ENCODE assay signal across 13 mouse cellular contexts in genomic region chr13:84566533-84566832, GRCm38 (mm10).
DNase-seq lines count a peak whose midpoint lies in the region; ATAC-seq lines count a peak whose summit lies in the region.
"Had no signal": no experiment of that assay in that cellular context is flagged by ENCODE, and none has a peak within 500 bp of the region (broad histone marks: within the 10 kb centered on the region; RNA-seq: fewer than 3 reads in every experiment).

No protein-coding gene starts in this region.

- H3K9ac ChIP-seq in forebrain, embryonic 16.5 days (replicated peaks; ENCODE audit: low read depth, low read length): no peak overlapping the region
- H3K9ac ChIP-seq in midbrain, embryonic 12.5 days (replicated peaks): no peak overlapping the region
- no peak overlapping the region for H3K9ac ChIP-seq in liver, embryonic 11.5 days (ENCODE audit: low read depth, low read length)
- H3K9ac ChIP-seq: liver, postnatal 0 days had no signal

- H3K4me1 ChIP-seq in forebrain, embryonic 16.5 days (replicated peaks; ENCODE audit: control insufficient read depth, insufficient read depth, low read length): peaks cover 23% of the 10 kb centered on the region
- H3K4me1 ChIP-seq in midbrain, embryonic 12.5 days: peaks cover 29% of the 10 kb centered on the region
- no peaks in the 10 kb centered on the region for H3K4me1 ChIP-seq in liver, embryonic 11.5 days (replicated peaks; ENCODE audit: control insufficient read depth, insufficient read depth, low read length)
- H3K4me1 ChIP-seq: heart, embryonic 10.5 days had no signal

- H3K36me3 ChIP-seq in forebrain, embryonic 16.5 days (ENCODE audit: control insufficient read depth, insufficient read depth): no peaks in the 10 kb centered on the region
- no peaks in the 10 kb centered on the region for H3K36me3 ChIP-seq in midbrain, embryonic 12.5 days
- H3K36me3 ChIP-seq in liver, embryonic 11.5 days (ENCODE audit: control insufficient read depth, insufficient read depth, low read length): no peaks in the 10 kb centered on the region
- H3K36me3 ChIP-seq: G1E; heart, embryonic 10.5 days had no signal

- no peaks in the 10 kb centered on the region for H3K9me3 ChIP-seq in forebrain, embryonic 16.5 days (ENCODE audit: control insufficient read depth, low read length)
- no peaks in the 10 kb centered on the region for H3K9me3 ChIP-seq in midbrain, embryonic 12.5 days
- H3K9me3 ChIP-seq in liver, embryonic 11.5 days (ENCODE audit: control insufficient read depth, low read length): no peaks in the 10 kb centered on the region
- H3K9me3 ChIP-seq: G1E; heart, embryonic 10.5 days had no signal

- 16% methylated on average over 6 of the region's 6 CpGs for WGBS in forebrain, embryonic 16.5 days
- WGBS in midbrain, embryonic 12.5 days: 71% methylated on average over 6 of the region's 6 CpGs
- 80% methylated on average over 6 of the region's 6 CpGs for WGBS in liver, embryonic 11.5 days

- H3K27me3 ChIP-seq in forebrain, embryonic 16.5 days (replicated peaks; ENCODE audit: control insufficient read depth, insufficient read depth, low read length): no peaks in the 10 kb centered on the region
- H3K27me3 ChIP-seq in midbrain, embryonic 12.5 days: no peaks in the 10 kb centered on the region
- no peaks in the 10 kb centered on the region for H3K27me3 ChIP-seq in liver, embryonic 11.5 days (replicated peaks; ENCODE audit: control insufficient read depth, insufficient read depth, low read length)

- no peak; the same call in 1 of the 2 replicates for ATAC-seq in forebrain, embryonic 16.5 days
- ATAC-seq in midbrain, embryonic 12.5 days (ENCODE audit: low FRiP score, low read depth): 0 out of 2 replicates have a peak, but pooled peaks have one; percentile 0
- ATAC-seq in liver, embryonic 11.5 days (replicated peaks; ENCODE audit: low FRiP score): no peak
- ATAC-seq: liver, postnatal 0 days had no signal

- no peak overlapping the region for H3K4me3 ChIP-seq in forebrain, embryonic 16.5 days (replicated peaks; ENCODE audit: low read length)
- no peak overlapping the region for H3K4me3 ChIP-seq in midbrain, embryonic 12.5 days
- no peak overlapping the region for H3K4me3 ChIP-seq in liver, embryonic 11.5 days (ENCODE audit: low read depth, low read length)
- H3K4me3 ChIP-seq: heart, embryonic 10.5 days had no signal

- H3K4me2 ChIP-seq in forebrain, embryonic 16.5 days (ENCODE audit: low read length): peak overlapping the region; percentile 4
- H3K4me2 ChIP-seq in midbrain, embryonic 12.5 days (replicated peaks): no peak overlapping the region
- H3K4me2 ChIP-seq in liver, embryonic 11.5 days: no peak overlapping the region

- H3K27ac ChIP-seq in forebrain, embryonic 16.5 days (ENCODE audit: low read length): peak overlapping the region; percentile 68
- H3K27ac ChIP-seq in midbrain, embryonic 12.5 days (replicated peaks): peak overlapping the region; percentile 68
- no peak overlapping the region for H3K27ac ChIP-seq in liver, embryonic 11.5 days (ENCODE audit: low read depth, low read length)
- H3K27ac ChIP-seq: heart, embryonic 10.5 days; macrophage had no signal

- peak; percentile 35 to 62 for DNase-seq in cerebellum, postnatal 10 days
- no peak for DNase-seq in cerebellum, adult 9-10 months
- DNase-seq in NIH3T3 (ENCODE audit: low read depth): peak; percentile 1
- DNase-seq in liver, embryonic 11.5 days (ENCODE audit: low spot score): no peak
- DNase-seq in urinary bladder, adult 2 months (ENCODE audit: low spot score): no peak
- DNase-seq in thymus, postnatal 25 days: no peak
- DNase-seq: liver, postnatal 0 days; thymus, adult 18-20 months had no signal

Comparison
In these comparisons a context has a peak if more than half of its experiments do, and no peak if none do; other contexts are left out.
1. DNase-seq: peak in cerebellum, postnatal 10 days (2 of 2) and NIH3T3 (single experiment); none in cerebellum, adult 9-10 months (single experiment), liver, embryonic 11.5 days (single experiment), urinary bladder, adult 2 months (single experiment) and thymus, postnatal 25 days (single experiment).